Mouse (Mus musculus) adrenal gland, postnatal 4 days (tissue): Measurements from ENCODE around the gene Cops2. TPM values are rescaled to one million over a fixed set of nuclear protein-coding genes. Genes with fewer than 3 reads are reported as not detected.

Source experiments
- DNase-seq, 2 experiments: peaks; one replicate each; pipeline ENCODE4 v3.0.0; 2021 to 2022; ENCODE audit warnings: low spot score in 2 of 2, mixed read lengths in 2 of 2
- total RNA-seq, 2 experiments: library from RNA; stranded (reverse); gene quantifications; 2 replicates each; pipeline ENCODE4 v1.2.3; 2021

The Cops2 gene
- total RNA-seq, 2 experiments from 2014 or later, result 144 to 145 TPM

- DNase-seq, result no peak
Observed at GRCm38 (mm10) chr2:125829924-125830323, 29.0 kb downstream of the Cops2 start.

DNA sequence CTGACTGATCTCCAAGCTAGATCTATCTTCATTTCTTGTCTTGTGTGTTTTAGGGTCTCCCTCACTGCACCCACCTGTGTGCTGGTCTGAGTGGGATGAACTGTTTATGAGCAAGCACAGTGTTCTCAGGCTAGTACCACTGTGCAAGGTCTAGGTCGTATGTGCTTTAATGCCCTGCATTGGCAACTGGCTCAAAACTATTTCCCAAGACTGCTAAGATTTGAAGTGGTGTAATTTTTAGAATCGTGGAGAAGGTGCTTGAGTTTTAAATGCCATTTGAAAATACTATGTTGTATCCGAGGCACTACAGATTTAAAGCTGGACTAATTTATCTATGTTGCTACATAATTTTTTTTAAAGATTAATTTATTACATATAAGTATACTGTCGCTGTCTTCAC is 31.0 kb downstream of the Cops2 start:
- no peak for DNase-seq

DNA sequence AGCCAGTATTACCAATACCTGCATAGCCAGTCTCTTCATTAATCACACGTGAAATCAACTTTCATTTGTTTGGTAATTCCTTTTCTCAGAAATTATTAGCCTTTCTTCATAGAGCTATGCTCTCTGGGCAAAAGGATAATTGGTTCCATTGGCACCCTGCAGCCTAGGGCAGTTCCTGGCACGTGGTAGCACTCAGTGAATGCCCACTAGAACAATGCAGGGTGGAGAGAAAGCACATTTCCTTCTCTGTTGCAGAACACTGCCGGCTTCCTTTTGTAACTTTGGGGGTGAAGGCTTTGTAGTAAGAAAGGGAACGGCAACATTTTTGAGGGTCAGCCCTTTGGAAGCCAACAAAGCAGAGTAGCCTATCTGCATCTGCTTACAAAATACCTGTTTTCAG is 32.7 kb downstream of the Cops2 start:
- no peak for DNase-seq

DNA sequence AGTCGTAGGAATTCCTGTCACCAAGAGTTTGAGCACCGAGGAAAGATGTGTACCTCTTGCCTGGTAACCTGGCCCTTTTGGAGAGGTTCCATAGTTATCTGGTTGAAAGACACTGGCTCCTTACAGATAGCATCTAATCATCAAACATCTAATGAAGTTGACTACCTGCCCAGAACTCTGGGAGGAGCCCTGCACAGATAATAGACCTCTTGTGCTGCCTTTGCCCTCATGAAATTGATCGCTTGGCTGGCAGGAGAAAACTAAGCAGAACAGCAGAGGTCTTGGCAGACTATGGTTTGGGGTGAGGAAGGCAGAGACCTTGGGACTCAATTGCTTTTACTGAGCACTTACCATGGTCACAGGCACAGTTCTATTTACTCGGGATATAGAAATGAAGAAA is 38.5 kb downstream of the Cops2 start:
- DNase-seq, result no peak

- DNase-seq, result no peak
Observed at GRCm38 (mm10) chr2:125813972-125814595, 44.9 kb downstream of the Cops2 start.

DNA sequence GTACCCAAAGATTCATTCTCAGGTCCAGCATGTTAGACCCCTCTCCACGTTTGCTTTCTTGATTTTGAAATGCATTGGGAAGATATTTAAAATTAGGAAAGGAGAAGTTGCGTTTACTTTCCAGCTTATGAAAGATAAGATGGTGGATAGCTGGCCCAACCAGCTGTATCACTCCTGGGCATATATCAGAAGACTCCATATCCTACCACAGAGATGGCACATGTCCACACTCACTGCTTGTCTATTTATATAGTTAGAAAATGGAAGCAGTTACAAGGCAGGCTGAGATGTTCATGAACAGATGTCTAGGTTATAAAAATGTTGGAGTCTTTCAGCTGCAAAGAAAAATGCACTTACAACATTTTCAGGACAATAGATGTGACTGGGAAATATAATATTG is 47.6 kb downstream of the Cops2 start:
- DNase-seq, result no peak

- no peak for DNase-seq
Observed at GRCm38 (mm10) chr2:125809551-125809950, 49.4 kb downstream of the Cops2 start.

- no peak for DNase-seq
Observed at GRCm38 (mm10) chr2:125805826-125806225, 53.1 kb downstream of the Cops2 start.

DNA sequence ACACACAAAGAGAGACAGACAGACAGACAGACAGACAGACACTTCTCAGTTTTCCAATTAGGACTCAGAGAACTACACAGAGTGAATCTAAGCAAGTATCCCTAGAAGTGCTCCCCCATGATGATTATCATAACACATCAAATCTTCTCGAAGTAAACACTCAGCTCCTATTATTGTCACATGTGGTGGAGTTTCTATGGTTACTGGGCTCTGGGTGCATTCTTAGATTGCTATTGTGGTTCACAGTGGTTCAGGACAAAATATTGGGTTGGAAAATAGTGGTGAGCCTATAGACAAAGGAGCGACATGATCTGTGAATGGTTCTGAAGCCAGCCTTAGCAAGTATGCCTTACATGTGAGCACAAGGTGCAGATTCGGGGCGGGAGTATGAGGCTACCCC is 57.0 kb downstream of the Cops2 start:
- DNase-seq, result no peak

DNA sequence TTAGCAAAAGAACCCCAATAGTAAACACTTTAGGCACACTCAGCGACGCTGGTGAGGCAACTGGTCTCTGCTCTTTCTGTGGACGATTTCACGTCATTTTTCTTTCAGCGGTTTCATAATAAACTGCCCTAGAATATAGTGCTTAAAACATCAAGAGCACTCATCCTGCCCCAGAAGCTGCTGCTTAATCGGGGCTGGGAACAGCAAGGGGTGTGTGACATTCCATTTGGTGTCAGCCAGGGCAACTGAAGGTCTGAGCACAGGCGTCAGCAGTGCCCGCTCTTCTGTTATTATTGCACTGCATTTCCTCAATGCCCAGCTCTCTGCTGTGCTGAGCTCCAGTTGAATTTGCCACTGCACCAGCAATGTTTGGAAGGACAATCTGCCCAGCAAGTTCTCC is 57.9 kb downstream of the Cops2 start:
- no peak for DNase-seq

DNA sequence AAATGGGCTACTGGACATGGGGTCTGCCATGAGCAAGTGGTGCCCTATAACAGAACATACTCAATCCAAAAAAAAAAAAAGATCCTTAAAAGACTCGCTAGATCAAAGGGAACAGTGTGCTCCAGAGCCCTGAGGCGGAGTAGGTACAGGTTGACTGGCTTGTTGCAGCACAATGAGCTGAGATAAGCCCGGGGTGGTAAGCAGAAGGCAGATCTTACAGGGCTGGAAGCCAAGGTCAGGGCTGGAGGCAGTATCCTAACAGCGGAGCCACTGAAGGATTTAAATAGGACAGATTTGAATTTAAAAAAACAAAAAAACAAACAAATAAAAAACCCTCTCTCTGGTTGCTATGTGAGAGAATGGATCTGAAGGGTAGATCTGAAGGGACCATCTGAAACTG is 58.5 kb downstream of the Cops2 start:
- DNase-seq, result no peak

DNA sequence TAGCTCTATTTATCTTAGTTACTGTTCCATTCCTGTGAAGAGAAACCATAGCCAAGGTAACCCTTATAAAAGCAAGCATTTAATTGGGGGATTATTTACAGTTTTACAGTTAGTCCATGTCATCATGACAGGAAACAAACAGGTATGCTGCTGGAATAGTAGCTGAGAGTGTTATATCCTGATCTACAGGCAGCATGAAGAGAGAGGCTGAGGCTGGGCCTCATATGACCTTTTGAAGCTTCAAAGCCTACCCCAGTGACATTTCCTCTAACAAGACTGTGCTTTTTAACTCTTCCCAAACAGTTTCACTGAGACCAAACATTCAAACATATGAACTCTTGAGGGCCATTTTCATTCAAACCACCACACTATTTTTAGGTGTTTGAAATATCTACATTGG is 61.1 kb downstream of the Cops2 start:
- DNase-seq, result no peak

GRCm38 (mm10) chr2:125795118-125795517 is 63.8 kb downstream of the Cops2 start:
- no peak for DNase-seq

- DNase-seq, result no peak
Observed at GRCm38 (mm10) chr2:125794166-125794565, 64.8 kb downstream of the Cops2 start.

DNA sequence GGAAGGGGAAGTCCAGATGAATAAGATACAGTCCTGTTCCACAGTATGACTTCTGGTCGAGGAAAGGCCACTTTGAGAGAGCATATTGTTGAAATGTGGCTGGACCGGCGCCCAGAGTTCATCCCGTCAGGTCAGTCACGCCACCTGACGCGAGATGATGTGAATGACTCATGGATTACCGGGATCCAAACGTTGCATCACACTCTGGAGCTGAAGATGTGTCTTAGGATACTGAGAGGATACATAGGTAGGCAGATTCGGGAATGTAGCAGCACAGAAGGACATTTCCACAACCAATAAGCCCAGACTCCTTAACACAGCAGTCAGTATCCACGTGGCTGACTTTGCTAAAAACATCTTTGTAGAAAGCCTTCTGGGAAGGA is 66.1 kb downstream of the Cops2 start:
- no peak for DNase-seq

DNA sequence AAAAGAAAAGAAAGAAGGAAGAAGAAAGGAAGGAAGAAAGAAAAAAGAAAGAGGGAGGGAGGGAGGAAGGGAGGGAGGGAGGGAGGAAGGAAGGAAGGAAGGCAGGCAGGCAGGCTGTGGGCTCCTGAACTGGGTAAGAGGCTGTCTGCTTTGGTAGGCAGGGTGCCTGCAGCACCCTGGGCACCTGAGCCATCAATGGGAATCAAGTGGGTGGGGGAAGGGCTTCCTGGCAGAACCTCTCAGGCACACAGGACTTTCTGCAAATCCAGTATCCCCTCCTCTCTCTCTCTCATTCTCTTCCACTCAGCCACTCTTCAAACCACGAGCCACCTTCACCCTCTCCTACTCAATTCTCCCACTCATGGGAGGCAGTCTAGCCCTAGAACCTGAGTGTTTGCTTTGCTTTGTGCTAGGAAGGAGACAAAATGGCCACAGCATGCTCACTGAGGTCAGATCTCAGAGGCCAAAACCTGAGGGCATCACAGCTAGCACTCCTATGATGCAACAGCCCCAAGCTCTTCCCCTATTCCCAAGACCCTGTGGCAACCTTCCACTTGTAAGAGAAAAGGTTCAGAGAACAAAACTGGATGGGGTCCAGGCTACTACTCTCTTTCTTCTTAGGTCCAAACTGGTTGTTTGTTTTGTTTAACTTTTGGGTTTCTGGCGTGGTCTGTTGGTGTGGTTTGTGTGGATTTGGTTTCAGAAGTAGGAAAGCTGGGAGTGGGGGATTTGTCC is 66.6 kb downstream of the Cops2 start:
- no peak for DNase-seq

- no peak for DNase-seq
Observed at GRCm38 (mm10) chr2:125791485-125791885, 67.5 kb downstream of the Cops2 start.

DNA sequence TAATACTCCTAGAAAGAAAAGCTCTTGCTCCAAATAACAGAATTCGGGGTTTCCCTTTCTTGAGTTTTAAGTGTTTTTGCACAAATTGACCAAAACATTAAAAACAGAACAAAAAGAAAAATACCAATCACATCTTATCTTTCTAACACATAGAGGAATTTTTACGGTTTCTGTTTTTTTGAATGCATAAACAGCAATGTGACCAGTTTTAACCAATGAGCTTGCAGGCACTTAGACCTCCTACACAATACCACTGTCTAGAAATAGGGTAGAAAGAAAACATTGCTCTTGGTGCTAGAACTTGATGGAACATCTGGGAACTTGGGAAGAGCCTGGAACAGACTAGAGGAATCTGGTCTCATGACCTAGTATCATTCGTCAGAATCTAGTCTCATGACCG is 68.7 kb downstream of the Cops2 start:
- DNase-seq, result no peak

GRCm38 (mm10) chr2:125789265-125789664 is 69.7 kb downstream of the Cops2 start:
- no peak for DNase-seq

- DNase-seq, result no peak
Observed at GRCm38 (mm10) chr2:125788785-125789184, 70.2 kb downstream of the Cops2 start.

GRCm38 (mm10) chr2:125788351-125788750 is 70.6 kb downstream of the Cops2 start:
- no peak for DNase-seq

- no peak for DNase-seq
Observed at GRCm38 (mm10) chr2:125785021-125785420, 73.9 kb downstream of the Cops2 start.

DNA sequence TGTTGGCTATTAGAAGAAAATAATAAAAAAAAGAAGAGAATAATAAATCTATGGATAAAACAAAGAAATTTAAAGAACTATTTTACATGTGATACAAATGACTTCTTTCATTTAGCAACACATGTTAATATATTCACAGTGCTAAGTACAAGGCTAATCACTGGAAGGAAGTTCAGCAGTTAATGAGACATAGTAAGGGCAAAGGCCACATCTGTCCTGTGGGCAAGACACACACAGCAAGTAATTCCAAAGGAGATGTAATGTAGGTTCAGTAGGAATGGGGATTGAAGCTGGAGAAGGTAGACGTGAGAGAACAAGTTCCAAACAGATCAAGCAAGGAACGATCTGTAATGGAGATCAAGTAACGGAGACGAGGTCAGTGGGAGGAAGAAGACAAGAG is 74.5 kb downstream of the Cops2 start:
- no peak for DNase-seq
